Mouse (Mus musculus) myocyte (in vitro differentiated cells): Measurements from ENCODE around the gene Gm6370. TPM values are rescaled to one million over a fixed set of nuclear protein-coding genes. Genes with fewer than 3 reads are reported as not detected.
"Not testable (repeated sequence)": the region's sequence is repeated elsewhere in the genome, so short reads cannot be mapped to it uniquely, and the experiment has no call there.

Experiments
- H3K27me3 ChIP-seq: one replicate; pipeline ENCODE4 v1.6.1; 2011; ENCODE audit not compliant: control insufficient read depth, insufficient read depth, insufficient read length
- H3K36me3 ChIP-seq: one replicate; pipeline ENCODE4 v1.6.1; 2011; ENCODE audit not compliant: control insufficient read depth, insufficient read depth
- H3K4me2 ChIP-seq: one replicate; pipeline ENCODE4 v1.6.1; 2011; ENCODE audit warnings: low read depth, control low read depth
- H3K4me3 ChIP-seq: one replicate; pipeline ENCODE4 v1.5.1; 2011; ENCODE audit warnings: mild to moderate bottlenecking, control low read depth, moderate library complexity
- H3K79me2 ChIP-seq: one replicate; pipeline ENCODE4 v1.6.1; 2011; ENCODE audit not compliant: control insufficient read depth, insufficient read depth
- H3ac ChIP-seq: one replicate; pipeline ENCODE4 v1.6.1; 2011; ENCODE audit not compliant: control insufficient read depth, insufficient read length
- E2F4 ChIP-seq: IDR thresholded peaks from one replicate; pipeline ENCODE4 v1.6.1; 2011; ENCODE audit warnings: mild to moderate bottlenecking, control low read depth, moderate library complexity; ENCODE audit not compliant: insufficient read depth
- MAX ChIP-seq: IDR thresholded peaks from one replicate; pipeline ENCODE4 v1.6.1; 2011; ENCODE audit warnings: low read depth, mild to moderate bottlenecking, control low read depth
- MYOD1 ChIP-seq, 3 experiments: IDR thresholded peaks; one replicate each; pipeline ENCODE4 v1.6.1; 2011; ENCODE audit warnings: control low read depth in 2 of 3, low read depth in 2 of 3, mild to moderate bottlenecking in 2 of 3, moderate library complexity in 1 of 3; ENCODE audit not compliant: insufficient read length in 2 of 3, control insufficient read depth in 1 of 3
- MYOG ChIP-seq, 3 experiments: IDR thresholded peaks; one replicate each; pipeline ENCODE4 v1.6.1; 2011; ENCODE audit warnings: control low read depth in 2 of 3, low read depth in 2 of 3, mild to moderate bottlenecking in 2 of 3; ENCODE audit not compliant: insufficient read length in 2 of 3, control insufficient read depth in 1 of 3, insufficient read depth in 1 of 3
- POLR2A ChIP-seq: IDR thresholded peaks from one replicate; pipeline ENCODE4 v1.6.1; 2011; ENCODE audit warnings: low read depth, mild to moderate bottlenecking, control low read depth, moderate library complexity; ENCODE audit not compliant: insufficient read length
- POLR2AphosphoS2 ChIP-seq: IDR thresholded peaks from one replicate; pipeline ENCODE4 v1.6.1; 2011; ENCODE audit warnings: low read depth, control low read depth; ENCODE audit not compliant: insufficient read length
- REST ChIP-seq: IDR thresholded peaks from one replicate; pipeline ENCODE4 v1.6.1; 2011; ENCODE audit warnings: mild to moderate bottlenecking, control low read depth, moderate library complexity; ENCODE audit not compliant: insufficient read depth, insufficient read length
- SRF ChIP-seq: IDR thresholded peaks from one replicate; pipeline ENCODE4 v1.6.1; 2011; ENCODE audit warnings: low read depth; ENCODE audit not compliant: control insufficient read depth, insufficient read length
- TCF12 ChIP-seq: IDR thresholded peaks from one replicate; pipeline ENCODE4 v1.6.1; 2011; ENCODE audit warnings: mild to moderate bottlenecking, control low read depth; ENCODE audit not compliant: poor library complexity, insufficient read depth, severe bottlenecking
- TCF3 ChIP-seq: IDR thresholded peaks from one replicate; pipeline ENCODE4 v1.6.1; 2011; ENCODE audit warnings: low read depth, control low read depth; ENCODE audit not compliant: insufficient read length
- USF1 ChIP-seq: IDR thresholded peaks from one replicate; pipeline ENCODE4 v1.6.1; 2011; ENCODE audit warnings: low read depth, mild to moderate bottlenecking, control low read depth, moderate library complexity
- polyA plus RNA-seq: library from polyadenylated mRNA; unstranded; fragments of >200 nt; fragmentation: generic; extraction: Trizol; gene quantifications from one replicate; pipeline ENCODE4 v1.2.1, GENCODE M21; 2012; ENCODE audit warnings: missing spikeins

Gene Gm6370
- polyA plus RNA-seq, 1 experiment: not detected

DNA sequence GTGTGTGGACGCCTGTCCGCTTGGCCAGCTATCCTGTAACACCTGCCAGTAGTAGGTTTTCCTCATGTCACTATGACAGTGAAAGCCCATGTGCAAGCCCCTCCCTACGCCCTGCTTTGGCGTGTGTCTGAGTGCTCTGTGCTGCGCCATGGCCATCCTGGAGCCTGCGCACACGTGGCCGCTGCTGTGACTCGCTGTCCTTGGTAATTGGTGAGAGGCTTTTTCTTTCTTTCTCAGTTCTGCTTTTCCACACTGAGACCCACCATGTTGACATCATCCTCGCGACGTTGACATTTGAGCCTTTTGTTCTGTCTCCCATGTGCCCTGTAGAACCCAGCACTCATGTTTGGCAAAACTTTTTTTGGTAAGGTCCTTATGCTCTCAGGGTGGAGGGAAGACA, 19.3 kb upstream of the Gm6370 start:
- Histone ChIP-seq H3ac (no peak overlapping the region), H3K36me3 (no peaks in the 10 kb centered on the region), H3K27me3 (no peaks in the 10 kb centered on the region), H3K79me2 (no peaks in the 10 kb centered on the region), H3K4me2 (no peak overlapping the region), H3K4me3 (no peak overlapping the region)
- no peak for TF ChIP-seq POLR2AphosphoS2
- TF ChIP-seq E2F4: no peak
- TF ChIP-seq REST: no peak
- TF ChIP-seq USF1: no peak
- no peak for TF ChIP-seq MYOG (IDR thresholded peaks at IDR 0.05; ENCODE audit: control insufficient read depth in 1 of 3, insufficient read depth in 1 of 3, insufficient read length in 2 of 3, low read depth in 2 of 3)
- TF ChIP-seq TCF3: no peak
- no peak for TF ChIP-seq MYOD1 (IDR thresholded peaks at IDR 0.05; ENCODE audit: control insufficient read depth in 1 of 3, insufficient read length in 2 of 3, low read depth in 2 of 3)
- TF ChIP-seq MAX: no peak
- no peak for TF ChIP-seq POLR2A
- TF ChIP-seq SRF: no peak
- no peak for TF ChIP-seq TCF12

- H3K36me3 ChIP-seq, H3K27me3 ChIP-seq, H3K4me2 ChIP-seq, H3K4me3 ChIP-seq, H3ac ChIP-seq, H3K79me2 ChIP-seq: not testable (repeated sequence)
Measured at GRCm38 (mm10) chr5:146479564-146479963, 11.6 kb upstream of the Gm6370 start.

GRCm38 (mm10) chr5:146481665-146482064, 9.5 kb upstream of the Gm6370 start, which contains the start of gene Gm6408:
Gm6408 (plus strand) TSS chr5:146481965.
- not testable (repeated sequence) for H3K36me3 ChIP-seq, H3K4me2 ChIP-seq, H3K4me3 ChIP-seq, H3K79me2 ChIP-seq, H3K27me3 ChIP-seq, H3ac ChIP-seq

DNA sequence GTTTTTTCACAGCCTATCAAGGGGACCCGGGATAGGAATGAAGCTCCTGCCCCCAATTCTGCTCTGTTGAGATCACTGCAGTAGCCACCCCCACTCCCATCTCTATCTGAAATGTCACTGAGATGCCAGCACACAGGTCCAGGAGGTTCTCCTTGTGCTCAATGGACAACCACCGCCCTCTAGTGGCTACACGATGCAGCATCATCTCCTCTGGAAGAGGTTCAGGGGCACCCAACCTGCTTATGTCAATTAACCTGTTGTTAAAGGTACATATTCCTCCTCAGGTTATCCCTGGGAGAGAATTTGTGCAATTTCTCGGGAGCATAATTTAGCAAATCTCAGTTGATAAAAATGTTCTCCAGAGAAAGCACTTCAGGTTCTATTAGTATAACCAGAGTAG, 2.2 kb upstream of the Gm6370 start:
- H3ac ChIP-seq, H3K4me3 ChIP-seq, H3K79me2 ChIP-seq: not testable (repeated sequence)

DNA sequence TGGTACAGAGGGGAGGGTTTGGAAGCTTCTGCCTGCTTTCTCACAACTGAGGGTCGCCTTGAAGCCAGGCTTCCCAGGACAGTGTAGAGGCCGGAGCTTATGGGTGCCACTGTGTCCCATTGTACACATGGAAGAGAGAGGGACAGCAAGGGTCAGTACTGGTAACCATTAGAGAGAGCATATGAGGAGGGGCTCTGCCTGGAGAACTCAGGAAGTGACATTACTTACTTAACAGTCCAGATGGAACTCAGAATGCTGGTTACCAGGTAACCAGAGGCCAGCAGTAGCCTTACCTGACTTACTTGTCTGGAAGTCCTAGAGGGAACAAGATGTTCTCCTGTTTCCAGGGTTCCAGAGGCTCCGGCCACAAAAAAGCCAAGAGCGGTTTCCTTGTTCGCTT, 10.9 kb downstream of the Gm6370 start, which contains the start of gene 4930449I24Rik:
TSS of gene 4930449I24Rik (plus strand) at position 301 of the 400 bp plus-strand sequence.
- not testable (repeated sequence) for H3K36me3 ChIP-seq, H3K79me2 ChIP-seq, H3K4me3 ChIP-seq, H3K27me3 ChIP-seq, H3K4me2 ChIP-seq, H3ac ChIP-seq

More for the DNA sequence above, 2.2 kb upstream of the Gm6370 start:
- H3K36me3 ChIP-seq, H3K4me2 ChIP-seq, H3K27me3 ChIP-seq: not testable (repeated sequence)

DNA sequence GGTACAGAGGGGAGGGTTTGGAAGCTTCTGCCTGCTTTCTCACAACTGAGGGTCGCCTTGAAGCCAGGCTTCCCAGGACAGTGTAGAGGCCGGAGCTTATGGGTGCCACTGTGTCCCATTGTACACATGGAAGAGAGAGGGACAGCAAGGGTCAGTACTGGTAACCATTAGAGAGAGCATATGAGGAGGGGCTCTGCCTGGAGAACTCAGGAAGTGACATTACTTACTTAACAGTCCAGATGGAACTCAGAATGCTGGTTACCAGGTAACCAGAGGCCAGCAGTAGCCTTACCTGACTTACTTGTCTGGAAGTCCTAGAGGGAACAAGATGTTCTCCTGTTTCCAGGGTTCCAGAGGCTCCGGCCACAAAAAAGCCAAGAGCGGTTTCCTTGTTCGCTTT, 22.7 kb downstream of the Gm6370 start, which contains the start of gene Gm3402:
TSS of gene Gm3402 (plus strand) at position 301 of the 400 bp plus-strand sequence.
- not testable (repeated sequence) for H3K27me3 ChIP-seq

GRCm38 (mm10) chr5:146525501-146525900, 34.3 kb downstream of the Gm6370 start, which contains the start of gene Gm3404:
Gm3404 (plus strand) TSS chr5:146525801.
- H3K79me2 ChIP-seq, H3K27me3 ChIP-seq, H3K4me2 ChIP-seq, H3K4me3 ChIP-seq, H3K36me3 ChIP-seq, H3ac ChIP-seq: not testable (repeated sequence)

More for the DNA sequence above, 22.7 kb downstream of the Gm6370 start, which contains the start of gene Gm3402:
- H3K36me3 ChIP-seq, H3K79me2 ChIP-seq, H3K4me2 ChIP-seq, H3K4me3 ChIP-seq, H3ac ChIP-seq: not testable (repeated sequence)

DNA sequence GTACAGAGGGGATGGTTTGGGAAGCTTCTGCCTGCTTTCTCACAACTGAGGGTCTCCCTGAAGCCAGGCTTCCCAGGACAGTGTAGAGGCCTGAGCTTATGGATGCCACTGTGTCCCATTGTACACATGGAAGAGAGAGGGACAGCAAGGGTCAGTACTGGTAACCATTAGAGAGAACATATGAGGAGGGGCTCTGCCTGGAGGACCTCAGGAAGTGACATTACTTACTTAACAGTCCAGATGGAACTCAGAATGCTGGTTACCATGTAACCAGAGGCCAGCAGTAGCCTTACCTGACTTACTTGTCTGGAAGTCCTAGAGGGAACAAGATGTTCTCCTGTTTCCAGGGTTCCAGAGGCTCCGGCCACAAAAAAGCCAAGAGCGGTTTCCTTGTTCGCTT, 46.2 kb downstream of the Gm6370 start, which contains the start of gene Gm3409:
TSS of gene Gm3409 (plus strand) at position 301 of the 400 bp plus-strand sequence.
- H3K36me3 ChIP-seq, H3K4me2 ChIP-seq, H3ac ChIP-seq, H3K79me2 ChIP-seq, H3K4me3 ChIP-seq, H3K27me3 ChIP-seq: not testable (repeated sequence)

Other genes with a start within 250 kb of the Gm6370 start
- gene Wasf3, start 106.4 kb upstream of the Gm6370 start, polyA plus RNA-seq: not detected
- not detected for gene Gm6408, start 9.4 kb upstream of the Gm6370 start, polyA plus RNA-seq
- gene 4930449I24Rik, start 11.0 kb downstream of the Gm6370 start, polyA plus RNA-seq: not detected
- not detected for gene Gm3402, start 22.8 kb downstream of the Gm6370 start, polyA plus RNA-seq
- not detected for gene Gm3404, start 34.4 kb downstream of the Gm6370 start, polyA plus RNA-seq
- gene Gm3409, start 46.3 kb downstream of the Gm6370 start, polyA plus RNA-seq: not detected
- gene Gm3415, start 64.8 kb downstream of the Gm6370 start, polyA plus RNA-seq: not detected
- not detected for gene Gpr12, start 93.9 kb downstream of the Gm6370 start, polyA plus RNA-seq